Mouse (Mus musculus): ENCODE results near the gene Slc51b.

Gene Slc51b

GRCm38 (mm10) chr9:65372449-65372848 is 50.3 kb downstream of the Slc51b start:
- no peak for DNase-seq (ENCODE audit: low spot score in 2 of 2)

GRCm38 (mm10) chr9:65371756-65372155 is 51.0 kb downstream of the Slc51b start:
- DNase-seq (ENCODE audit: low spot score in 2 of 2) = no peak

DNA sequence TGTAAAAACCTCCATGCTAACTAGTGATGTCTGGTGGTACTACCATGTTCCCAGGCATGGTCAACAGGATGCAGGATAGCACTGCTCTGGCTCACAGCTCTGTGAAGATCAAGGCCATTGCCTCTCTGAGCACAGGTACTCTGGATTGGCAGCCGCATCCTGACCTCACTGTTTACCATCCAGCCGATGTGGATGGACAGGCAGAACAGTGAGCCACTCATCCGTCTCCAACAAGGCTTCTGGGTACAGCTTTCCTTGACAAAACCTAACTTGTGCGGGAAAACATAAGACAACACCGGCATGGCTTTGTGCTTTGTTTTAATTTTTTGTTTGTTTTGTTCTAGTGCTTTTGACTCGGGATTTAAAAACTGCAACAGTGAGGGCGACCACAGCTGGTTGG is 57.0 kb downstream of the Slc51b start:
- DNase-seq (ENCODE audit: low spot score in 2 of 2) = no peak

GRCm38 (mm10) chr9:65363684-65364083 is 59.1 kb downstream of the Slc51b start:
- no peak for DNase-seq (ENCODE audit: low spot score in 2 of 2)

Measured in natural killer cell, adult 2 months (primary cell).